Mouse (Mus musculus): ENCODE measurements around the gene Tssk2.

Tssk2 gene

GRCm38 (mm10) chr16:17911052-17911595 is 12.7 kb downstream of the Tssk2 start, which contains the start of gene Ess2:
Ess2 (minus strand) TSS chr16:17911348.
- peak; percentile 88 for DNase-seq (ENCODE audit: low spot score)

DNA sequence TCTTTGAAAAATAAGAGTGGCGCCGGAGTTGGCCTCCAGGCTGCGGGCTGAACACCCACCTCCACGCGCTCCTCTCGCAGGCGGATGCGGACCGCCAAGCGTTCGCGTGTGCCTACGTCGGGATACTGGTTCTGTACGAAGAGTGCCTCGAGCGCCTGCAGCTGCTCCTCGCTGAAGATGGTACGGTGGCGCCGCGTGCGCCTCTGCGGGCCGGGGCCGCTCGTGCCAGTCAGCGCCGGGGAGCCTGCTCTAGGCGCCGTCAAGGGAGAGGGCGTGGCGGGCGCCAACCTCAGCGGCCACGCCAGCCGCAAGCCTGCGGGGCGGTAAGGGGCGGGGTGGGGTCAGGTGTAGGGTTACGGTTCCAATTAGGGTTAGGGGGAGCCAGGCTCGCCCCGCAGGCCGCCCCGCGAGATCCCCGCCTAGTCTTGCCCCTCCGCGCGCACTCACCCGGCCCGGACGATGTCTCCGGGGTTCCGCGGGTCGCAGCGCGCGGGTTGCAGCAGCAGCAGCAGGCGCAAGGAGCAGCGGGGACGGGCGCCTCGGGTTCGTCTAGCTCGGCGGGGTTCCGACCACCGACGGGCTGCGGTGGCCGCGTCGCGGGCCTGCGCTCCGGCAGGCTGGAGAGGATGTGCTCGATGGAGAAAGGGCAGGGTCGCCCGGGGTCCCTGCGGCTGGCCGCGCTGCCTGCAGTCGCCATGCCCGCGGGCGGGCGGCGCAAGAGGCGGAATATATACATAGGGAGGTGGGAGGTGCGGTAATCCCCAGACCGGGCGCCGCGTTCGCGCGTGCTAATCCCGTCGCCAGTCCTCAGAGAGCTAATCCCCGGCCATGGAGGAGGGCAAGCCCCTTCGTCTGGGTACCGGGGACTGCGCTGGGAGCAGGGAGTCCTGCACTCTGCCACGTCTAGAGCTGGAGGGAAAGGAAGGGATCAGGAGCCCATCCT is 16.1 kb downstream of the Tssk2 start, which contains the start of gene Gsc2:
Gsc2 (minus strand) TSS at position 753 of the 943 bp plus-strand sequence.
- DNase-seq (ENCODE audit: low spot score) = no peak

- no peak for DNase-seq (ENCODE audit: low spot score)
These were observed 22.1 kb downstream of the Tssk2 start for GRCm38 (mm10) chr16:17920586-17920985.

DNA sequence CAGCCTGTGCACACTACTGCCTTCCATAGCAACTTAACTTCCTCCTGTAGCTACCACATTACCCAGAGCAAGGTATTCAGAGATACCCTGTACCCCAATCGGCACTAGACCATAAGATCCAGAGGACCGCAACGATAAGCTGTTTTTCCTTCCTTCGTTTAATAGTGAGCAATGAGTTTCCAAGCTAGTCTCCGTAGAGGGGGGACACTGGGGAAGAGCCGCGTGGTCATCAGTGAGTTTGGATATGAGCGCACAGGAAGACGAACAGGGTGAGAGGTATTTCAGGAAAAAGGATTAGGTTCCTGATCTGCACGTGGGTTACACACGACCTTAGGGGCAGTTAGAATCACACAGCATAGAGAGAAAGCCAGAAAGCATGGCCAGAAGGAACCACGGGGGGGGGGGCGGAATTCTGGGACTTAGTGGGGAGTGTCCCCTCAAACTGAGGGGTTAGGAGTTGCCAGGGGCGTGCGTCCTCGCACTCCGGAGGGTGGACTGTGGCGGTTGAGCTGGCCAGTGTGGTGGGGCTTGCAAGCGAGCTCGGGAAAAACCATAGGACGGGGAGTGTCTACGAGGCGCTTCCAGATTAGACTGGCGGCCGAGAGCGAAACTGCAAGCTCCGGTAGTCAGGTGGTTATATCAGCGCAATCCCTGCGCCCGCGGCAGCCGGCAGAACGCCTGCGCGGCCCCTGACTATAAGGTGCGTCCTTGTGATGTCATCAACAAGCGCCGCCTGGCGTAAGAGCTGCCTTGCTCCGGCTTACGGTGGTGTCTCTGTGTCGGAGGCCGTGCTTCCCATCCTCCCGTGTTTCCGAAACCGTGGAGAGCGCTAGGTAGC is 23.1 kb downstream of the Tssk2 start:
- DNase-seq (ENCODE audit: low spot score) = peak; percentile 88

DNA sequence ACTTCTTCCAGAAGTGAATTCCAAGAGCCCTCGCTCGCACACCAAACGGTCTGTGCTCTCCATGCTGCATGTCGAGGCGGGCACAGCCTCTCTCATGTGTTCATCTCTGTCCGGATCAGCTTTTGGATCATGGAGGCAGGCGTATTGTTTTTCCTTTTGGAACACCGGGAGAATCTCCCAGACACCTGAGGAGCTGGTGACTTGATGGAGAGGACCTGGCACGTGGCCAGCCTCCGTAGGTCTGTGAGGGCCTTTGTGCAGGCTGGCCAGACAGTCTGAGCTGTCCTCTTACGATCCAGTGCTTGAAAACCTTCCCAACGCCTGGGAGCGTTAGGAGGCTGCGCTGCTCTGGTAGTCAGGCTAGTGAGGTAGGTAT is 23.7 kb downstream of the Tssk2 start:
- no peak for DNase-seq (ENCODE audit: low spot score)

GRCm38 (mm10) chr16:17927351-17928082 is 29.1 kb downstream of the Tssk2 start:
- DNase-seq (ENCODE audit: low spot score) = peak; percentile 28

DNA sequence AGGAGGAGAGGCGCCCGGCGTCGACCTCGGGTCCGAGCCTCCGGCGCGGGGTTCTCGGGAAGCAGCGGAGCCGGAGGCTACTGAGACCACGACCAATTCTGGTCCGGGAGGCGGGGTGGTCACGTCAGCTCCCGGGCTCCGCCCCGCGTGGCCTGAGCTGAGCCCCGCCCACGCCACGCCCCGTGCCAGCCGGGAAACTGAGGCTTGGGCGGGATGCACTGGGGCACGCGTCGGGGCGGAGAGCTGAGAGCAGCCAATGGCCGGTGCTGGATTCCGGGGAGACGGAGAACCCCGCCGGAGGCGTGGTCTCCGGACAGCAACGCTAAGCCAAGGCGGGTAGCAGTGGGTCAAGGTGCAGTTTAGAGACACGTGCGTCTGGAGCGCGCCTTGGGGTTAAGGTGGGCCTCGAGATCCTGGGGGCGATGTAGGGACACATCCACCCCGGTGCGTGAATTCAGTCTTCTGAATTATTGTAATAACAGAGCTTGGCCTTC is 29.7 kb downstream of the Tssk2 start, which contains the start of gene Slc25a1:
Slc25a1 (minus strand) TSS at position 133 of the 494 bp plus-strand sequence.
- DNase-seq (ENCODE audit: low spot score) = peak; percentile 73

DNA sequence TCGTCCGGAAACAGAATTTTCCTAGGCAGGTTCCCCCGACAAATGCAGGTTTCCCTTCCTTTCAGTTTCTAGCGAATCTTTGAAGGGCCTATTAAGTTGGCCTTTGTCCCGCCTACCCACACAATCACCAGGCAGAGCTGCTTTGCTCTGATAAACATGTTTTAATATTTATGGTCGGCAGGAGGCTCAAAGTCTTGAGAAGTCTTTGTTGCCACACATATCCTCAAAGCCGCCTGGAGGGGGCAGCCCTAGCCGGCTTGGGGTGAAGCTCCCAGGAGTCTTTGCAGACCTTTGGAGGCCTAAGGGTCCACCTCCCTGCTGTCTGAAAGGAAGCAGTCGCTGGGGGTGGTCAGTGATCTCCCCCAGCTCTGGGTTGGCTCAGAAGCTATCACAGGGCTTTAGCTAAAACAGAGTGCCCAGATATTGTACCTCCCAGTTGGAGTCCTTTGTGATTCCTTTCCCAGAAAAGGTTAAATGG is 30.2 kb downstream of the Tssk2 start:
- peak; percentile 75 for DNase-seq (ENCODE audit: low spot score)

- DNase-seq (ENCODE audit: low spot score) = no peak
These were observed 30.8 kb downstream of the Tssk2 start for GRCm38 (mm10) chr16:17929211-17929610.

DNA sequence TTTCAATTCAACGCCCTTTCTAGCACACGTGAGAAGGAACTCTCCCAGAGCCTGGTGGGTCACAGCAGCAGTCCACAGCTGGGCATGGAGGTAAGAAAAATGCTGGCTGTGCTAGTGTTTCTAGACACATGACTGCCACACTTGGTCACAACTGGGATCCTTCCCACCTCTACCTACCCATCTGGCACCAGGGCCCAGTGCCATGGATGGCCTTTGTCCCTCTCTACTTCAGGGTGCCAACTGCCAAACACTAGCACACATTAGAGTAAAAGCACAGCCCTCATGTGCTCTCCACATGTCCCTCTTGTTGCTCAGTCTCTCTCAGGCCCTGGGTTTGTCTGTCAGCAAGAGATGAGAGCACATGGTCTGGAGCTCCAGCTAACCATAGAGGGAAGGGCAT is 31.2 kb downstream of the Tssk2 start:
- no peak for DNase-seq (ENCODE audit: low spot score)

GRCm38 (mm10) chr16:17931906-17932460 is 33.5 kb downstream of the Tssk2 start:
- no peak for DNase-seq (ENCODE audit: low spot score)

DNA sequence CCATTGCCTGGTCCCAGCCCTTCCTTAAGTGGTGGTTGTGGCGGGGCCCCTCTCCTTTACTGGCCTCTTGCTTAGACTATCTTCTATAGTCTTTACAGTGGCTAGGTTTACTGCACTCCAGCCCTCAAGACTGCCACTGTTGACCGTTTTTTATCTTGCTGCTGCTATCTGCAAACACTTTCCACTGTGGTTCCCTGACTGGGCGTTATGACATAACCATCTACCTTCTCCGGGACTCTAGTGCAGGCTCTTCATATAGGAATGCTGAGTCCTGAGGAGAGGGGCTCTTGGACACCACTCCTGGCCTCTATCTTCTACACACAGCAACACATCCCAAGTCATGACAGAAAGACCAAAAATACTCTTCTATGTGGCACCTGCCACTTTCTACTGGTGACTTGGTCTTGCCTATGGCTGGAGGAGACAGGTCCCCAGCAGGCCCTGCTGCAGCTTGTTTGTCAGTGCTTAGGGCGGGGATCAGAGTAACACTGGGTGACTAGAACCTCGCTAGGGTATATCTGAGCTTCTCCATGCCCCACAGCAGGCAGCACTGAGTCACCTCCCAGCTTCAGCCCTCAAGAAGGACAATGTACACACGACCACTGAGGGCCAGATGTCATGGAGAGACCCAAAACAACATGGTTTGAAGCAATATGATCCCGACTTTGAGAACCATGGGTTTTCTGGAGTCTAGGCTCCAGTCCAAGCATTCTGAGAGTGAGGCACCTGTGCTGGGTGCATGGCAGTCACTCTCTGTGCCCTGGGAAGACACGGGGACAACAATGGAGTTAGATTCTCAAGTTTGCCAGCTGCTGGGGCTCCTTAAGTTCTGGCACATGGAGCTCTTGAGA is 35.4 kb downstream of the Tssk2 start:
- DNase-seq (ENCODE audit: low spot score) = no peak

GRCm38 (mm10) chr16:17934445-17934910 is 36.0 kb downstream of the Tssk2 start:
- DNase-seq (ENCODE audit: low spot score) = no peak

GRCm38 (mm10) chr16:17936776-17937175 is 38.3 kb downstream of the Tssk2 start:
- no peak for DNase-seq (ENCODE audit: low spot score)

- DNase-seq (ENCODE audit: low spot score) = no peak
These were observed 39.8 kb downstream of the Tssk2 start for GRCm38 (mm10) chr16:17938187-17938586.

DNA sequence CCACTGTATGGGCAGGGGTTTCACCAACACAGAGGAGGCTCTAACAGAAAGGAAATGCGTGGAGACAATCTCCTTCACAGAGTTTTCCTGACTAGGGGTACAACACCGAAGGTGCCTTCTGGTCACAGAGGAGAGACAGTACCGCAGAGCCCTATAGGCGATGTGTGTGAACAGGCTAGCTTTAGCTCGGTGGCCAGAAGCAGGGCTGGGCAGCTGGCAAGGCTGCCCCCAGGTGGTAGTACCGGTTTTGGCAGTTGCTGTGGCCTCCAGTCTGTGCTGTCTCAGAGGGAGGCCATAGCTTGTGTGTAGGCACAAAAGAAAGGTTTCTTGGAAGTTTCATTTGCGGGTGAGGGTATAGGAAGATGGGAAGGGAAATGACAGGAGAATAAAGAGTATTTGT is 40.4 kb downstream of the Tssk2 start:
- DNase-seq (ENCODE audit: low spot score) = no peak

GRCm38 (mm10) chr16:17939255-17939751 is 40.9 kb downstream of the Tssk2 start:
- no peak for DNase-seq (ENCODE audit: low spot score)

DNA sequence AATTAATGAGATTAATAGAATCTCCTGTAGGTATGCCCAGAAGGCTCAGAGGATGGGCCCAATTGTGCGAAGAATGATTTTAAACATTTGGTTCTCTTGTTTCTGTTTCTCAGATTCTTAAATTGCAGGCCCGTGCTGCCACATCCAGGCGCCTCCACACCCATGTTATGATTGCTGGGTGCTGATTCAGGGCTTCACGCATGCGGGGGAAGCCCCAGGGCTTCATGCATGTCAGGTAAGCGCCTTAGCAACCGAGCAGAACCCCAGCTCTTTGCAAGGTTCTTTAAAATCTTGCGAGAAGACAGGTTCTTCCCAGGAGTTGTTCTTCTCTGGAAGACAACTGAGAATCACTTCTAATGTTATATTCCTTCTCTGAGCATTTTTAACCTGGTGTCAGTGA is 45.0 kb downstream of the Tssk2 start:
- DNase-seq (ENCODE audit: low spot score) = no peak

- DNase-seq (ENCODE audit: low spot score) = no peak
These were observed 46.8 kb downstream of the Tssk2 start for GRCm38 (mm10) chr16:17945081-17945831.

All from ovary, adult 18-20 months (tissue).